Mouse (Mus musculus) intestine, postnatal 0 days (tissue): Measurements from ENCODE around the gene Sgf29. TPM values are rescaled to one million over a fixed set of nuclear protein-coding genes. Genes with fewer than 3 reads are reported as not detected.

Source experiments
- ATAC-seq: fragments of 200-750 bp; cut with Nextera tagmentation; 2 replicates; pipeline ENCODE4 v1.8.0; 2017; ENCODE audit warnings: mild to moderate bottlenecking, moderate TSS enrichment, moderate library complexity
- H3K27ac ChIP-seq: fragments of 300-500 bp; sonication (generic); 2 replicates; pipeline ENCODE4 v1.5.1; 2014; ENCODE audit warnings: mild to moderate bottlenecking, low read depth, low read length, moderate library complexity
- H3K27me3 ChIP-seq: fragments of 300-500 bp; sonication (generic); replicated peaks from 2 replicates; pipeline ENCODE4 v1.6.1; 2014; ENCODE audit warnings: low read length, mixed read lengths; ENCODE audit not compliant: control insufficient read depth, insufficient read depth
- H3K36me3 ChIP-seq: fragments of 300-500 bp; sonication (generic); 2 replicates; pipeline ENCODE4 v1.6.1; 2014; ENCODE audit warnings: mild to moderate bottlenecking, moderate library complexity; ENCODE audit not compliant: control insufficient read depth, insufficient read depth
- H3K4me1 ChIP-seq: fragments of 300-500 bp; sonication (generic); replicated peaks from 2 replicates; pipeline ENCODE4 v1.6.1; 2014; ENCODE audit warnings: antibody characterized with exemption, low read length, mixed read lengths; ENCODE audit not compliant: control insufficient read depth, insufficient read depth
- H3K4me2 ChIP-seq: fragments of 300-500 bp; sonication (generic); replicated peaks from 2 replicates; pipeline ENCODE4 v1.6.1; 2014; ENCODE audit warnings: low read depth, mild to moderate bottlenecking, moderate library complexity
- H3K4me3 ChIP-seq: fragments of 300-500 bp; sonication (generic); 2 replicates; pipeline ENCODE4 v1.5.1; 2014; ENCODE audit warnings: low read depth, low read length
- H3K9ac ChIP-seq: fragments of 300-500 bp; sonication (generic); 2 replicates; pipeline ENCODE4 v1.6.1; 2014; ENCODE audit warnings: mild to moderate bottlenecking, low read depth, low read length
- H3K9me3 ChIP-seq: fragments of 300-500 bp; sonication (generic); 2 replicates; pipeline ENCODE4 v1.6.1; 2016; ENCODE audit warnings: mixed run types; ENCODE audit not compliant: control insufficient read depth
- CTCF ChIP-seq: sonication (generic); IDR thresholded peaks from 2 replicates; pipeline ENCODE4 v1.5.1; 2016; ENCODE audit warnings: low read depth, mild to moderate bottlenecking, control low read depth, antibody characterized with exemption, moderate library complexity
- WGBS: fragments of 180-500 bp; shearing (Covaris S2); extraction: QIAGEN DNeasy Blood & Tissue Kit; methylation state at CpG from one replicate; pipeline ENCODE4 v1.1.7; 2014; 5-methylcytosine and 5-hydroxymethylcytosine counted together
- polyA plus RNA-seq: library from polyadenylated mRNA; unstranded; fragments of >200 nt; fragmentation: Nextera tagmentation; extraction: Ambion mirVana; gene quantifications from 2 replicates; pipeline ENCODE4 v1.2.1, GENCODE M21; 2015

Gene Sgf29
- polyA plus RNA-seq, result 21.7 and 25.8 TPM in 2 replicates

- H3K4me2 ChIP-seq, result peak within 1 kb of the TSS; percentile 72
- WGBS, result 1% methylated on average over 57 of the region's 57 CpGs
- peak within 1 kb of the TSS; percentile 84 for H3K27ac ChIP-seq
- TF ChIP-seq CTCF, result 0 out of 2 replicates have a peak, but pooled peaks have one; percentile 16
- peak within 1 kb of the TSS; percentile 64 for H3K4me3 ChIP-seq
- peak; percentile 90 for ATAC-seq
- H3K27me3 ChIP-seq, result no peaks in the 10 kb centered on the region
- no peaks in the 10 kb centered on the region; the same call in 1 of the 2 replicates for H3K36me3 ChIP-seq
- H3K9ac ChIP-seq, result peak within 1 kb of the TSS; percentile 70
- H3K9me3 ChIP-seq, result no peaks in the 10 kb centered on the region
- no peaks in the 10 kb centered on the region for H3K4me1 ChIP-seq
Measured at GRCm38 (mm10) chr7:126649231-126650051, at the start of gene Sgf29. Gene Sgf29, plus strand, starts transcription at chr7:126649309.

- TF ChIP-seq CTCF, result no peak
- Histone ChIP-seq H3K4me1 (no peaks in the 10 kb centered on the region), H3K9me3 (no peaks in the 10 kb centered on the region), H3K9ac (no peak overlapping the region), H3K36me3 (no peaks in the 10 kb centered on the region), H3K4me3 (no peak overlapping the region), H3K27ac (no peak overlapping the region), H3K4me2 (no peak overlapping the region), H3K27me3 (no peaks in the 10 kb centered on the region)
- WGBS, result 35% methylated on average over 5 of the region's 5 CpGs
- no peak for ATAC-seq
Measured at GRCm38 (mm10) chr7:126601896-126602295, 47.2 kb upstream of the Sgf29 start.

GRCm38 (mm10) chr7:126602650-126603049 lies 46.5 kb upstream of the Sgf29 start:
- WGBS, result 69% methylated on average over 3 of the region's 3 CpGs

GRCm38 (mm10) chr7:126606611-126607010 lies 42.5 kb upstream of the Sgf29 start:
- no peaks in the 10 kb centered on the region for H3K27me3 ChIP-seq
- no peak for ATAC-seq
- no peaks in the 10 kb centered on the region for H3K36me3 ChIP-seq
- H3K9ac ChIP-seq, result no peak overlapping the region
- no peak for TF ChIP-seq CTCF
- 31% methylated on average over 5 of the region's 5 CpGs for WGBS
- no peak overlapping the region for H3K4me2 ChIP-seq
- peaks cover 8% of the 10 kb centered on the region for H3K4me1 ChIP-seq
- no peak overlapping the region for H3K4me3 ChIP-seq
- H3K27ac ChIP-seq, result peak overlapping the region; percentile 36; the same call in 1 of the 2 replicates
- H3K9me3 ChIP-seq, result no peaks in the 10 kb centered on the region

More at GRCm38 (mm10) chr7:126602650-126603049, 46.5 kb upstream of the Sgf29 start:
- H3K27me3 ChIP-seq, result no peaks in the 10 kb centered on the region
- no peak for TF ChIP-seq CTCF
- peaks cover 7% of the 10 kb centered on the region for H3K4me1 ChIP-seq
- no peak overlapping the region for H3K9ac ChIP-seq
- no peaks in the 10 kb centered on the region for H3K9me3 ChIP-seq
- H3K4me3 ChIP-seq, result no peak overlapping the region
- no peak overlapping the region for H3K27ac ChIP-seq
- ATAC-seq, result no peak
- H3K4me2 ChIP-seq, result no peak overlapping the region
- H3K36me3 ChIP-seq, result no peaks in the 10 kb centered on the region

DNA sequence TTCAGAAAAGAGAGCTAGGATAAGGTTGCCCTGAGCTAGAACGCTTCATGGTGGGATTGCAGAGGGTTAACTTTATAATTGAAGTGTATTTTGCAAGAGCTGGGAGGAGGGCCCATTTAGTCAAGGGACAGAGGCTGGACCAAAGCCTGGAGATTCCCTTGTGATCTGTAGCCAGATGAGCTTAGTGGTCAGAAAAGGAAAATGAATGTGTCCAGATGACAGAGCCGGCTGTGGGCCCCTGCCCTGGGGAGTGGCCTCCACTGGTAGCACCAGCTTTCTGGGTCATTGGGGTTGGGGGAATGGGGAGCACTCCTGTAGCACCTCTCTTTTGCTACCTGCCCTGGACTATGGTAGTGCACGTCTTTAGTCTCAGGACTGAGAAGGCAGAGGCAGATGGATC lies 42.0 kb upstream of the Sgf29 start:
- H3K4me1 ChIP-seq, result peaks cover 8% of the 10 kb centered on the region
- H3K4me3 ChIP-seq, result no peak overlapping the region
- WGBS, result 55% methylated on average over 3 of the region's 3 CpGs
- H3K27ac ChIP-seq, result peak overlapping the region; percentile 36
- ATAC-seq, result 0 out of 2 replicates have a peak, but pooled peaks have one; percentile 19
- TF ChIP-seq CTCF, result no peak
- H3K9me3 ChIP-seq, result no peaks in the 10 kb centered on the region
- no peak overlapping the region for H3K9ac ChIP-seq
- no peaks in the 10 kb centered on the region for H3K36me3 ChIP-seq
- no peaks in the 10 kb centered on the region for H3K27me3 ChIP-seq
- H3K4me2 ChIP-seq, result no peak overlapping the region

- no peak overlapping the region for H3K4me2 ChIP-seq
- WGBS, result 54% methylated on average over 5 of the region's 5 CpGs
- H3K27ac ChIP-seq, result peak overlapping the region; percentile 36; the same call in 1 of the 2 replicates
- no peak overlapping the region for H3K9ac ChIP-seq
- H3K9me3 ChIP-seq, result no peaks in the 10 kb centered on the region
- H3K4me1 ChIP-seq, result peaks cover 8% of the 10 kb centered on the region
- no peak overlapping the region for H3K4me3 ChIP-seq
- H3K36me3 ChIP-seq, result no peaks in the 10 kb centered on the region
- TF ChIP-seq CTCF, result no peak
- ATAC-seq, result peak; percentile 53; the same call in 1 of the 2 replicates
- H3K27me3 ChIP-seq, result no peaks in the 10 kb centered on the region
Measured at GRCm38 (mm10) chr7:126607796-126608195, 41.3 kb upstream of the Sgf29 start.
